Mouse (Mus musculus) lung, postnatal 0 days (tissue): ENCODE data around the gene Daglb. TPM values are rescaled to one million over a fixed set of nuclear protein-coding genes. Genes with fewer than 3 reads are reported as not detected.

Experiments
- ATAC-seq: fragments of 200-750 bp; cut with Nextera tagmentation; 2 replicates; pipeline ENCODE4 v1.8.0; 2017; ENCODE audit warnings: moderate library complexity
- DNase-seq: peaks from one replicate; pipeline ENCODE4 v3.0.0-alpha.2; 2016; ENCODE audit warnings: low spot score
- H3K27ac ChIP-seq: fragments of 300-500 bp; sonication (generic); 2 replicates; pipeline ENCODE4 v1.5.1; 2014; ENCODE audit warnings: antibody characterized with exemption, mild to moderate bottlenecking, low read length, mixed read lengths
- H3K27me3 ChIP-seq: fragments of 300-500 bp; sonication (generic); replicated peaks from 2 replicates; pipeline ENCODE4 v1.6.1; 2014; ENCODE audit warnings: low read length, mixed read lengths; ENCODE audit not compliant: insufficient read depth
- H3K36me3 ChIP-seq: fragments of 300-500 bp; sonication (generic); 2 replicates; pipeline ENCODE4 v1.6.1; 2014; ENCODE audit warnings: low read length, mixed read lengths; ENCODE audit not compliant: insufficient read depth
- H3K4me1 ChIP-seq: fragments of 300-500 bp; sonication (generic); 2 replicates; pipeline ENCODE4 v1.6.1; 2014; ENCODE audit warnings: antibody characterized with exemption, low read depth, low read length, mixed read lengths; ENCODE audit not compliant: insufficient read depth
- H3K4me2 ChIP-seq: fragments of 300-500 bp; sonication (generic); replicated peaks from 2 replicates; pipeline ENCODE4 v1.6.1; 2014; ENCODE audit warnings: low read depth, mild to moderate bottlenecking, low read length, moderate library complexity, mixed read lengths
- H3K4me3 ChIP-seq: fragments of 300-500 bp; sonication (generic); 2 replicates; pipeline ENCODE4 v1.5.1; 2014; ENCODE audit warnings: low read depth, low read length
- H3K9ac ChIP-seq: fragments of 300-500 bp; sonication (generic); replicated peaks from 2 replicates; pipeline ENCODE4 v1.6.1; 2014; ENCODE audit warnings: low read depth, mild to moderate bottlenecking
- H3K9me3 ChIP-seq: fragments of 300-500 bp; sonication (generic); 2 replicates; pipeline ENCODE4 v1.6.1; 2016; ENCODE audit warnings: low read length, mixed read lengths
- CTCF ChIP-seq: IDR thresholded peaks from 2 replicates; pipeline ENCODE4 v1.5.1; 2016; ENCODE audit warnings: antibody characterized with exemption, mild to moderate bottlenecking
- EP300 ChIP-seq: IDR thresholded peaks from 2 replicates; pipeline ENCODE4 v1.6.1; 2016; ENCODE audit warnings: antibody characterized with exemption, mild to moderate bottlenecking, control low read depth
- WGBS: fragments of 180-500 bp; shearing (Covaris S2); extraction: QIAGEN DNeasy Blood & Tissue Kit; methylation state at CpG from one replicate; pipeline ENCODE4 v1.1.7; 2014; 5-methylcytosine and 5-hydroxymethylcytosine counted together
- polyA plus RNA-seq: library from polyadenylated mRNA; unstranded; fragments of >200 nt; fragmentation: Nextera tagmentation; extraction: Ambion mirVana; gene quantifications from 2 replicates; pipeline ENCODE4 v1.2.1, GENCODE M21; 2015

The Daglb gene
- polyA plus RNA-seq, 1 experiment from 2014 or later = 6.0 TPM

GRCm38 (mm10) chr5:143527486-143528307, 63.3 kb downstream of the Daglb start, which contains the start of gene Rac1:
TSS of gene Rac1 (minus strand) at chr5:143528036.
- Histone ChIP-seq H3K36me3 (no peaks in the 10 kb centered on the region), H3K27me3 (no peaks in the 10 kb centered on the region), H3K4me3 (peak within 1 kb of the TSS; percentile 99), H3K4me2 (peak within 1 kb of the TSS; percentile 76), H3K9ac (peak within 1 kb of the TSS; percentile 100), H3K4me1 (peaks cover 15% of the 10 kb centered on the region), H3K27ac (peak within 1 kb of the TSS; percentile 100), H3K9me3 (no peaks in the 10 kb centered on the region)
- ATAC-seq (peak; percentile 98), DNase-seq (peak; percentile 97)
- no peak for TF ChIP-seq EP300
- TF ChIP-seq CTCF = no peak
- WGBS = under 1% methylated on average over 47 of the region's 105 CpGs

GRCm38 (mm10) chr5:143528308-143528683, 63.9 kb downstream of the Daglb start:
- Histone ChIP-seq H3K27me3 (no peaks in the 10 kb centered on the region), H3K4me1 (peaks cover 15% of the 10 kb centered on the region), H3K27ac (peak overlapping the region; percentile 100), H3K36me3 (no peaks in the 10 kb centered on the region), H3K9me3 (no peaks in the 10 kb centered on the region), H3K4me2 (peak overlapping the region; percentile 76), H3K4me3 (peak overlapping the region; percentile 99), H3K9ac (peak overlapping the region; percentile 100)
- DNase-seq (no peak), ATAC-seq (peak; percentile 5)
- TF ChIP-seq CTCF (no peak), EP300 (no peak)
- WGBS = 12% methylated on average over 7 of the region's 7 CpGs

GRCm38 (mm10) chr5:143530715-143531114, 66.3 kb downstream of the Daglb start:
- DNase-seq = no peak
- H3K4me2 ChIP-seq = no peak overlapping the region
- H3K4me3 ChIP-seq = no peak overlapping the region
- 65% methylated on average over 7 of the region's 7 CpGs for WGBS
- no peak overlapping the region for H3K27ac ChIP-seq
- TF ChIP-seq CTCF (no peak), EP300 (no peak)
- no peaks in the 10 kb centered on the region for H3K36me3 ChIP-seq
- no peak for ATAC-seq
- H3K9ac ChIP-seq = no peak overlapping the region
- H3K9me3 ChIP-seq = no peaks in the 10 kb centered on the region
- peaks cover 6% of the 10 kb centered on the region; the same call in 1 of the 2 replicates for H3K4me1 ChIP-seq
- H3K27me3 ChIP-seq = no peaks in the 10 kb centered on the region

- no peaks in the 10 kb centered on the region for H3K27me3 ChIP-seq
- H3K36me3 ChIP-seq = no peaks in the 10 kb centered on the region
- H3K27ac ChIP-seq = no peak overlapping the region
- no peak for DNase-seq
- H3K9me3 ChIP-seq = no peaks in the 10 kb centered on the region
- TF ChIP-seq EP300 (no peak), CTCF (no peak)
- no peak overlapping the region for H3K9ac ChIP-seq
- no peak for ATAC-seq
- no peak overlapping the region for H3K4me3 ChIP-seq
- WGBS = 79% methylated on average over 4 of the region's 4 CpGs
- no peaks in the 10 kb centered on the region for H3K4me1 ChIP-seq
- H3K4me2 ChIP-seq = no peak overlapping the region
Measured at GRCm38 (mm10) chr5:143534922-143535321, 70.5 kb downstream of the Daglb start.

- DNase-seq = no peak
- Histone ChIP-seq H3K4me2 (no peak overlapping the region), H3K36me3 (no peaks in the 10 kb centered on the region), H3K9ac (no peak overlapping the region), H3K27me3 (no peaks in the 10 kb centered on the region), H3K27ac (no peak overlapping the region), H3K4me3 (no peak overlapping the region), H3K9me3 (no peaks in the 10 kb centered on the region), H3K4me1 (no peaks in the 10 kb centered on the region)
- no peak for ATAC-seq
- WGBS = 19% methylated on average over 2 of the region's 2 CpGs
- no peak for TF ChIP-seq EP300
- TF ChIP-seq CTCF = no peak
Measured at GRCm38 (mm10) chr5:143537022-143537421, 72.6 kb downstream of the Daglb start.

GRCm38 (mm10) chr5:143539111-143539510, 74.7 kb downstream of the Daglb start:
- Histone ChIP-seq H3K4me2 (no peak overlapping the region), H3K27ac (no peak overlapping the region), H3K27me3 (no peaks in the 10 kb centered on the region), H3K4me3 (no peak overlapping the region), H3K9me3 (no peaks in the 10 kb centered on the region), H3K4me1 (no peaks in the 10 kb centered on the region), H3K9ac (no peak overlapping the region), H3K36me3 (no peaks in the 10 kb centered on the region)
- DNase-seq = no peak
- WGBS = 85% methylated on average over 8 of the region's 8 CpGs
- ATAC-seq = no peak
- no peak for TF ChIP-seq EP300
- TF ChIP-seq CTCF = no peak
